Mouse (Mus musculus): ENCODE measurements around the gene Fkbp2.

GRCm38 (mm10) chr19:6947742-6948141 lies 32.6 kb downstream of the Fkbp2 start:
- TF ChIP-seq POLR2A (IDR thresholded peaks at IDR 0.05; ENCODE audit: control insufficient read depth, low read depth, low read length) (no peak), CTCF (IDR thresholded peaks at IDR 0.05; ENCODE audit: control insufficient read depth, insufficient read depth, insufficient replicate concordance, low read depth, low read length) (no peak)

Measured in testis, adult 2 months (tissue).